Comparison of ENCODE assay signal across 8 mouse cellular contexts in the genomic region with DNA sequence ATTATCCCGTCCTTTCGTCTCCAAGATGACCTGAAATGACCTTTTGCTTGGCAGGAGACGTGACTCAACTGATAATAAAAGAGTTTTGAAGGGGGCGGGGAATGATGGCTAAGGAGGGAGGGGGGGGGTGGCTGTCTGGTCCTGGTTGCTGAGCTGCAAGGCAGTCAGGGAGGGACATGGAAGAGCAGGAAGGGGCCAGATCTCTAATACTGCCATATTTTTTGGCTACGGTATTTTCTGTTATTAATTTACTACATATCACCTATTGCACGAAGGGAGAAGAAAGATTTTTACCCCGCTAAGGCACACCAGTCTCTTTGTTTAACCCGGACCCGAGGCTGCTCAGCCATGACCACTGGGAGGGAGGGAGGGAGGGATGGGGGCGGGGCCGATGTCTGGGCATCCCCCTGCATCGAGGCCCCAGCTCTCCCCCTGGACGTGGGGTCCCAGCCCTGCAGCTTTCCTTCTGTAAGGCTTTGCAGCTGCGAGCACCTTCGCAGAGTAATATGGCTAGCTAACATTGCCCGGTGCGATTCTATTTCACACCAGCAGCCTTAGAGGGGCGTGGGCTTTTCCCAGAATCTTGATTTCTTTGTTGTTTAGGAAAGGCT.
DNase-seq lines count a peak whose midpoint lies in the region; ATAC-seq lines count a peak whose summit lies in the region.

No protein-coding gene starts in this region.

- H3K4me3 ChIP-seq in midbrain, embryonic 15.5 days, result peak overlapping the region; percentile 37

- H3K36me3 ChIP-seq in midbrain, embryonic 15.5 days (replicated peaks), result no peaks in the 10 kb centered on the region

- DNase-seq in adrenal gland, adult 2 months, result peak; percentile 28
- no peak for DNase-seq in adrenal gland, adult 18-20 months (ENCODE audit: low spot score in 2 of 2)
- peak; percentile 43 for DNase-seq in right cerebral cortex, postnatal 10 days (ENCODE audit: low spot score in 2 of 2)
- DNase-seq in right cerebral cortex, postnatal 25 days, result no peak
- DNase-seq in hindlimb bud, embryonic 11.5 days (ENCODE audit: extremely low spot score, low read depth, low spot score), result peak; percentile 57
- no peak for DNase-seq in spleen, postnatal 4 days (ENCODE audit: low spot score in 2 of 2)
- no peak for DNase-seq in thymus, adult 18-20 months

- H3K27ac ChIP-seq in midbrain, embryonic 15.5 days, result peak overlapping the region; percentile 92

- no peaks in the 10 kb centered on the region for H3K27me3 ChIP-seq in midbrain, embryonic 15.5 days (replicated peaks)

- peak; percentile 96 for ATAC-seq in midbrain, embryonic 15.5 days (replicated peaks)

- H3K9me3 ChIP-seq in midbrain, embryonic 15.5 days, result no peaks in the 10 kb centered on the region; the same call in 1 of the 2 replicates

- H3K4me2 ChIP-seq in midbrain, embryonic 15.5 days, result peak overlapping the region; percentile 57

- peaks cover 13% of the 10 kb centered on the region for H3K4me1 ChIP-seq in midbrain, embryonic 15.5 days

- WGBS in midbrain, embryonic 15.5 days, result 1% methylated on average over 18 of the region's 18 CpGs

- H3K9ac ChIP-seq in midbrain, embryonic 15.5 days, result peak overlapping the region; percentile 50

Comparison
In these comparisons a context has a peak if more than half of its experiments do, and no peak if none do; other contexts are left out.
1. DNase-seq: peak in adrenal gland, adult 2 months (single experiment), right cerebral cortex, postnatal 10 days (2 of 2) and hindlimb bud, embryonic 11.5 days (single experiment); none in adrenal gland, adult 18-20 months (0 of 2), right cerebral cortex, postnatal 25 days (single experiment), spleen, postnatal 4 days (0 of 2) and thymus, adult 18-20 months (0 of 2).